Mouse (Mus musculus): ENCODE data around the gene Mok.

GRCm38 (mm10) chr12:110775628-110776426 is 64.9 kb downstream of the Mok start:
- no peak for TF ChIP-seq GATA1 (IDR thresholded peaks at IDR 0.05; ENCODE audit: borderline replicate concordance, low read length)
- TF ChIP-seq FLI1 (IDR thresholded peaks at IDR 0.05; ENCODE audit: low read length): no peak

Measured in megakaryocyte, embryonic 14.5 days (primary cell).